20 mouse cellular contexts compared by ENCODE assay signal in genomic region chr6:115434054-115434453, GRCm38 (mm10).
"Had no signal": no experiment of that assay in that cellular context is flagged by ENCODE, and none has a peak within 500 bp of the region (broad histone marks: within the 10 kb centered on the region; RNA-seq: fewer than 3 reads in every experiment).

No protein-coding gene starts in this region.

- H3K27me3 ChIP-seq: kidney, embryonic 15.5 days; limb, embryonic 13.5 days; liver, embryonic 12.5 days; liver, embryonic 15.5 days; lung, embryonic 15.5 days; midbrain, embryonic 12.5 days; neural tube, embryonic 13.5 days had no signal

- H3K9ac ChIP-seq: kidney, embryonic 15.5 days; limb, embryonic 13.5 days; liver, embryonic 12.5 days; liver, embryonic 15.5 days; lung, embryonic 15.5 days; midbrain, embryonic 12.5 days; neural tube, embryonic 13.5 days had no signal

- H3K4me1 ChIP-seq: kidney, embryonic 15.5 days; limb, embryonic 10.5 days; liver, embryonic 15.5 days; lung, embryonic 15.5 days; midbrain, embryonic 12.5 days; neural tube, embryonic 13.5 days had no signal

- ATAC-seq: liver, embryonic 12.5 days; midbrain, embryonic 16.5 days had no signal

- H3K27ac ChIP-seq: kidney, embryonic 15.5 days; limb, embryonic 10.5 days; limb, embryonic 13.5 days; liver, embryonic 12.5 days; liver, embryonic 15.5 days; lung, embryonic 15.5 days; midbrain, embryonic 12.5 days; neural tube, embryonic 13.5 days had no signal

- DNase-seq: kidney, adult 11 months; kidney, adult 8-10 months; kidney, postnatal 10 days; liver; lung, adult 18-20 months; lung, postnatal 10 days; lung, postnatal 36 days; thymus, adult 2 months; thymus, postnatal 14 days; thymus, postnatal 4 days had no signal

- H3K9me3 ChIP-seq: kidney, embryonic 15.5 days; limb, embryonic 10.5 days; limb, embryonic 13.5 days; liver, embryonic 12.5 days; liver, embryonic 15.5 days; lung, embryonic 15.5 days; midbrain, embryonic 12.5 days; neural tube, embryonic 13.5 days had no signal

- H3K4me3 ChIP-seq: kidney, embryonic 15.5 days; limb, embryonic 10.5 days; limb, embryonic 13.5 days; liver, embryonic 12.5 days; liver, embryonic 15.5 days; lung, embryonic 15.5 days; midbrain, embryonic 12.5 days; myocyte; neural tube, embryonic 13.5 days had no signal

- H3K36me3 ChIP-seq: kidney, embryonic 15.5 days; limb, embryonic 10.5 days; limb, embryonic 13.5 days; liver, embryonic 12.5 days; liver, embryonic 15.5 days; lung, embryonic 15.5 days; midbrain, embryonic 12.5 days; neural tube, embryonic 13.5 days had no signal
